Mouse (Mus musculus) G1E-ER4 (cell line): ENCODE results near the gene Nup37. TPM values are rescaled to one million over a fixed set of nuclear protein-coding genes. Genes with fewer than 3 reads are reported as not detected.

Experiments used
- GATA1 ChIP-seq: IDR thresholded peaks from one replicate; pipeline ENCODE4 v1.8.0; 2012; ENCODE audit warnings: low read length, inconsistent platforms
- polyA plus RNA-seq: library from polyadenylated mRNA; stranded (reverse); fragments of >175 nt; gene quantifications from 2 replicates; pipeline ENCODE4 v1.2.3, GENCODE M21; 2012

Gene Nup37
- 5.6 and 6.0 TPM in 2 replicates for polyA plus RNA-seq

DNA sequence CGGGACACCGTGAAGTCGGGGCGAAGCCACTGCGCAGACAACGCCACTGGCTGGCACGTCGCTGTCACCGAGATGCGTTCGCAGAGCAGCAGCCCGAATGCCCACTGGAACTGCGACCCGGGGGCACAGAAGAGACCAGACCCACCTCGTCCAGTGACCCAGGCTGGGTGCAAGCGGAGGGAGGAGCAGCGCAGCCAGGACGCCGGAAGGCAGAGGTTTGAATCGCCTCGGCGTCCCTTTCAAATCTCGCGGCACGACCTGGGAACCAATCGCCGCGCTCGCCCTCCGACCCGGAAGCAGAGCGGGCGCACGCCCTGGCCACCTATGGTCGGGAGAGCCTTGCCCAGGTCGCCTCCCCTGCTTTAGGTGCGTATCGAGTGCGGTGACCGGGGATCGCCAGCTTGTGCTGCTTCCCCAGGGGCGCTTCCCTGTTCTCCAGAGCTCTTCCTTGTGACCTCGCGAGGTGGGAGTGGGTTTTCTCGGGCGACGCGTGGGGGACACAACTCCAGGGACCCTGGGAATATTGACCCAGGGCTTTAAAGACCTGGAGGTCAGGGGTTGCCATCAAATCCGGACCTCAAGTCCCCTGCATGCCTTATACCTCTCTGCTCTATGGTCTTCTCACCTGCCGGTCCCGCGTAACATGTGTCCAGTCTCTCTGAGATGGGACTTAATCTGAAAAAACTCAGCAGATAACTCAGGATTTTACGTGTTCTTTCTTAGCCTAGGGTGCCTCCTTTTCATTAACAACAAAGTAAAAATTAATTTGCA, at the start of gene Nup37, which contains the start of gene Parpbp:
Gene Nup37 (plus strand): TSS at position 286 of the 771 bp plus-strand sequence.
Gene Parpbp (minus strand): TSS at position 235 of the 771 bp plus-strand sequence.
- no peak for TF ChIP-seq GATA1

DNA sequence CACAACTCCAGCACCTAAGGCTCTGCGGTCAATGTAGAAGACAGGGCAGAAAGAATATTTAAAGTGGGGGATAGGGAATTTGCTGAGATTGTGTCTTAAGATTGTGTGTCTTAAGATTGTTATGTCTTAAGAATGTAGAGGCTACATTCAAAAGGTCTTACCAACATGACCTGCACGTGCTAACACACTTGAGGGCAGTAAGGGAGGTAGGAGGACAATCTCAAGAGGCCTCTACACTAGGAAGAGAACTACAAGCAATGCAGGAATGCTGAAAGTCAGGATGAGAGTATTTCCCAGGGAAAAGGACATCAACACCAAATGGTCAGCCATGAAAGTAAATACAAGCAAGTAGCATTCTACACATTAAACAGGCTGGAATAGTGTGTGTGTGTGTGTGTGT, 40.6 kb upstream of the Nup37 start:
- no peak for TF ChIP-seq GATA1

DNA sequence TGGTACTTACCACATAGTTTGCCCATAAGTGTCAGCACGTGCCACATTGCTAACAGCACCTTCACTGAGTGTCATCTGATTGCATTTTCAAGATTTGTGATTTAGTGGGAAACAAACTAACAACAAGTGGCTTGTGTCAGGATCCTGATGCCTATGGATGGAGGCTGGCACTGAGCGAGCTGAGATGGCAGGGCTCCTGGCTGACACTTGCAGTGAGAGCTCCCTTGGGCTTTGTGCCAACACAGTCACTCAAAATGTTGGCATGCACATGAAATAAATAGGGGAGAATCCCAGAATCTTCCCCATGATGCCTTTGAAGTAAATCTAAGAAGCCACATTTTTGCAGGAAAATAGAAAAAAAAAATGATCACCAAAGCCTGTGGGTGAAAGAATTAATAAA, 33.5 kb upstream of the Nup37 start:
- TF ChIP-seq GATA1 = no peak

DNA sequence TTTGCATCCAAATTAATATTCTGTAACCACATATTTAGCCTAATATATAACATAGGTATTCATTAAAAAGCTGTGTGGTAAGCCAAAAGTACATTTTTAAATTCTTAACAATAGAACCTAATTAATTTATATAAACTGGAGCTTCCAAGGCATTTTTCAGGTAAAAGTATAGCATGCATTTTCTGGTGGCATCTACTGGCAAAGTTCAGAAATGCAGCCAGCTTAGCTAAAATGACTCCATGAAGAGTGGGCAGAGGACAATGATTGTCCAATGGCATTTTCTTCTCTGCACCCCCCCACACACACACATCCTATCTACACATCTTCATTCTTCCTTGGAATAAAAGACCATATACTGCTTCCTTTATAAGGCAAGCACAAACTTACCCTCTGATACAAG, 27.1 kb upstream of the Nup37 start:
- TF ChIP-seq GATA1 = no peak

- no peak for TF ChIP-seq GATA1
Observed at GRCm38 (mm10) chr10:88135630-88136029, 11.2 kb upstream of the Nup37 start.

- no peak for TF ChIP-seq GATA1
Observed at GRCm38 (mm10) chr10:88146187-88146586, 605 bp upstream of the Nup37 start.

DNA sequence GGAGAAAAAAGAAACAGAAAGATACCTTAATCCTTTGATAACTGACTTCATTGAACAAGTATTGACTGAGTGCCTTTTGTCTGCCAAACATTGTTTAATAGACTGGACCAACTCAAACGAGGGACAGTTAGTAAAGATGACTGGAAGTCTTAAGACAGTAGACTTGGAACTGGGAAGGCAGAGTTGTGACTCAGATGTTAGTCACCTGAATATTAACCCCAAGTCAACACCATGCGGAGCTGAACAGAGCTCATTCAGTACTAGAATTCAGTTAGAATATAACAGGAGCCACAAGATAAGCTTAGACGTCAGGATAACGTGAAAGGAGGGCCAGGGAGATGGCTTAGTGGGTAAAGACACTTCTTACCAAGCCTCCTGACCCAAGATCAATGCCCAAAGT, 3.6 kb downstream of the Nup37 start:
- TF ChIP-seq GATA1 = no peak

DNA sequence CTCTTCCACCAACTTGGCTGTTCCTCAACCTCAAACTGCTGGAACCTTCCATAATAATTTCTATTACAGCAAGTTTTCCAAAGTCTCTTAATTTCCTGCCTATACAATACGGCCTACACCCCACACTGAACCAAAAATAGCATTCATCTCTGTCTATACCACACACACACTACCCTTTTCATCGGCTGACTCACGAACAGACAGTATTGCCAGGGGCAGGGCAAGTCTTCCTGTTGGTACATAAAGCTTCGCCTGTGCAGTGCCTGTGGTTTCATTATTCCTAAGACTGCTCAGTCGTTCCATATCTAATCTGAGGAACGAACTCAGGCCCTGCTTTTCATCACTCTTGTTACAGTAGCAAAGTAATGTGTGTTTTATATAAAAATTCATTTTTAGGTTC, 4.9 kb downstream of the Nup37 start:
- no peak for TF ChIP-seq GATA1

DNA sequence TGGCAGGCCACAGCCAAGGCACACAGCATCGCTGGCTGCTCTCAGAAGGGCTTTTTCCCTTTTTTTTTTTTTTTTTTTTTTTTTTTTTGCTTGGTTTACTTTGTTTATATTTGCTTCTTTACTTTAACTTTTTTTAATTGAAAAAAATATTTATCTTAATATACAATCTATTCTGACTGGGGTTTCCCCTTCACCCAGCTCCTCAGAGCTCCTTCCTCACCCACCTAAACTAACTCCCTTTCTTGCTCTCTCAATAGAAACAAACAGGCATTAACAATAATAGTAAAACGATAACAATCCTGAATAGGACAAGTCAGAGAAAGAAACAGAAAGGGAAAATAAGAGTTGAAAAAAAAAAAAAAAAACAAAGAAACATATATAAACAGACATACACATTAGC, 15.3 kb downstream of the Nup37 start:
- TF ChIP-seq GATA1 = no peak

DNA sequence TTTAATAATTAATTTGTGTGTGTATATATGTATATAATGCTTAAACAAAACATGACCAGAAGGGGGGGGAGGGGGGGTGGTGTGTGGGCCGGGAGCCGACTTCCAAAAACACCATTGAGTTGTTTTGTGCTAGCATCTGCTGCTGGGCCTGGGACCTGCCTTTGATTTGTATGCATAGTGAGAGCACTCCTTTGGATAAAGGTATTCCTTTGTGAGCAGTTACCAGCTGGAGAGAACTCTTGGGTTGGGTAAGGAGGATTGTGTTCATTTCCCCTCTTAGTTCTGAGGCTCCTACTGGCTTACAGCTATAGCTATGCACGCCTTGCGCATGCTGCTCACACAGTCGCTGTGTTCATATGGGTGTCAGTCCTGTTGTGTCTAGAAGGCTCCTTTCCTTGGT, 15.9 kb downstream of the Nup37 start:
- TF ChIP-seq GATA1 = no peak

DNA sequence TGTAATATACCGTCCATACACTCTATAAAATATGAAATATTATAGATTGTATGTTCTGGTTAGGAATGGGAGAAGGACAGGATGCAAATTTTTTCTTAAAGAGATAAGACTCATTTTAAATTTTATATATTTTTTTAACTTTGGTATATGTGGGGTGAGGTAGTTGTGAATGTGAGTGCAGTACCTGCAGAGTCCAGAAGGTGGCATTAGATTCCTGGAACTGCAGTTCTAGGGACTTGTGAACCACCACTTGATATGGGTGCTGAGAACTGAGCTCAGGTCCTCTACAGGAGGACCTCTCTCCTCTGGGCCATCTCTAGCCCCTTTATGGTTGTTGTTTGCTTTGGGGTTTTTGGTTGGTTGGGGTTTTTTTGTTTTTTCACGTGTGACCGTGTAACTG, 19.4 kb downstream of the Nup37 start:
- TF ChIP-seq GATA1 = no peak

GRCm38 (mm10) chr10:88167438-88168077, 20.8 kb downstream of the Nup37 start:
- TF ChIP-seq GATA1 = no peak

DNA sequence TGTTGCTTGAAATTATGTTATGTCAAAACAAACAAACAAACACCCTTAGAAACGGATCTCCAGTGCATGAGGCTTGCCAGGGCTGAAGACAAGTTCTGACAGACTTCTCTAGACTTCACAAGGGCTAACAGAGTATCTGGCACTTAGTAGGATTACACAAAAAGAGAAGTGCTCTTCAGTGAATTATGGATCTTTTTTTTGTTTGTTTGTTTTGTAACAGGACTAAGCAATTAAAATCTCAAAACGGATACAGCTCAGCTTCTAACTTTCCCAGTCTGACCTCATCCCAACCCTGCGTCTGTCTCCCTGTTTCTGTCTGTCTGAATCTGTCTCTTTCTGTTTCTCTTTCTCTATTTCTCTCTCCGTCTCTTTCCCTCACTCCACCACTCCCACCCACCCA, 53.7 kb downstream of the Nup37 start:
- TF ChIP-seq GATA1 = no peak

DNA sequence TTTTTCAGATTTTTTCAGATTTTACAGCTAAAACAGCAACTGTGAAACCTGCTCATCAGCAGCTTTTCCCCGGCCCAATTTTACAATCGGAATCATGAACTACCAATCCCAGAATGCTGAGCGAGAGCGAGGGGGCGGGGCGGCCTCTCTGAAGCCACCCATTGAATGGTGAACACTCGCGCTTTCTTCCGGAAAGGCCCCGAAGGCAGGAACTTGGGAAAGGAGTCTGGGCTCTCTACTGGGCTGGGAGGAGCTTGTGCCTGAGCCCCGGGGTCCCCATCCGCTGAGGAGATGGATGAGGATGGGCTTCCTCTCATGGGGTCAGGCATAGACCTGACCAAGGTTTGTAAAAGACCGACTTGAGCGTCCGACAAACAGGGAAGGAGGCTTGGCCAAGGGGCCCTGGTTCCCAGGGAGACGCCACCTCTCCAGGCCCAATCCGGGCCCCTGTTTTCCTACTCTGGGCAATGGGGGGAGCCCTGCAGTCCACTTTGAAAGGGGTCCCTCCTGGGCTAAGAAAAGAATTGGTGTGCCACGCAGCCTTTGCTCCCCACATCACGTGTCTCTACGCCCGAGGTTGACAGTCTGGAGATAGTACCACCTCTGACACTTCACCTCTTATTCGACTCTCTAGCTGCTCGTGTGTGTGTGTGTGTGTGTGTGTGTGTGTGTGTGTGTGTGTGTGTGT, 54.3 kb downstream of the Nup37 start, which contains the start of gene Washc3:
Gene Washc3 (plus strand): TSS at position 143 of the 688 bp plus-strand sequence.
- no peak for TF ChIP-seq GATA1

DNA sequence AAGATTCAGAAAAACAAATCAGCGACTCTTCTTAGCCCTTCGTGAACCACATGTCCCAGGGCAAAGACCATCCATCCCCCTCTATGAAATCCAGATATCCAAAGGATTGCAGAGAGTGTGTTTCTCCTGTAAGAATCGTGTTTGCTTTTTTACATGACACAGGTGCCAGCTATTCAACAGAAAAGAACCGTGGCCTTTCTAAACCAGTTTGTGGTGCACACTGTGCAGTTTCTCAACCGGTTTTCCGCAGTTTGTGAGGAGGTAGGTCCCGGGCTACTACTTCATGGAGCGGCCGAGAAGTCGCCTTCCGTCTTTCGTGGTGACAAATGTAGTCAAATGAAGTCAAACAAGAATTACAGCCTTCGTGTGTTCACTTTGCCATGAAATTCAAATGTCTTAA, 54.9 kb downstream of the Nup37 start:
- TF ChIP-seq GATA1 = no peak

- no peak for TF ChIP-seq GATA1
Observed at GRCm38 (mm10) chr10:88202581-88202980, 55.8 kb downstream of the Nup37 start.
